Mouse (Mus musculus) embryonic facial prominence, embryonic 13.5 days (tissue): ENCODE data around the gene Wnt6. TPM values are rescaled to one million over a fixed set of nuclear protein-coding genes. Genes with fewer than 3 reads are reported as not detected.

Experiments
- ATAC-seq: fragments of 200-750 bp; cut with Nextera tagmentation; 2 replicates; pipeline ENCODE4 v1.8.0; 2017; ENCODE audit warnings: low read depth; ENCODE audit not compliant: insufficient number of reproducible peaks, insufficient read depth, low FRiP score, low TSS enrichment
- H3K27ac ChIP-seq: fragments of 300-500 bp; sonication (generic); 2 replicates; pipeline ENCODE4 v1.5.1; 2015; ENCODE audit warnings: moderate library complexity, mild to moderate bottlenecking, inconsistent platforms
- H3K27me3 ChIP-seq: fragments of 300-500 bp; sonication (generic); 2 replicates; pipeline ENCODE4 v1.6.1; 2015; ENCODE audit warnings: mild to moderate bottlenecking, inconsistent platforms
- H3K36me3 ChIP-seq: fragments of 300-500 bp; sonication (generic); 2 replicates; pipeline ENCODE4 v1.6.1; 2015; ENCODE audit warnings: mild to moderate bottlenecking, inconsistent platforms
- H3K4me1 ChIP-seq: fragments of 300-500 bp; sonication (generic); 2 replicates; pipeline ENCODE4 v1.6.1; 2015; ENCODE audit warnings: inconsistent platforms
- H3K4me2 ChIP-seq: fragments of 300-500 bp; sonication (generic); 2 replicates; pipeline ENCODE4 v1.6.1; 2015; ENCODE audit warnings: moderate library complexity, mild to moderate bottlenecking, inconsistent platforms
- H3K4me3 ChIP-seq: fragments of 300-500 bp; sonication (generic); 2 replicates; pipeline ENCODE4 v1.5.1; 2015; ENCODE audit warnings: mild to moderate bottlenecking, inconsistent platforms
- H3K9ac ChIP-seq: fragments of 300-500 bp; sonication (generic); 2 replicates; pipeline ENCODE4 v1.6.1; 2015; ENCODE audit warnings: mild to moderate bottlenecking, inconsistent platforms
- H3K9me3 ChIP-seq: fragments of 300-500 bp; sonication (generic); 2 replicates; pipeline ENCODE4 v1.6.1; 2016; ENCODE audit warnings: inconsistent platforms
- WGBS: fragments of 180-500 bp; shearing (Covaris S2); methylation state at CpG from one replicate; pipeline ENCODE4 v1.1.7; 2015; ENCODE audit warnings: mixed read lengths; 5-methylcytosine and 5-hydroxymethylcytosine counted together
- polyA plus RNA-seq: library from polyadenylated mRNA; unstranded; fragments of >200 nt; fragmentation: Nextera tagmentation; extraction: Ambion mirVana; gene quantifications from 2 replicates; pipeline ENCODE4 v1.2.1, GENCODE M21; 2015

Wnt6 gene
- polyA plus RNA-seq, 1 experiment from 2014 or later, result 55.5 TPM

DNA sequence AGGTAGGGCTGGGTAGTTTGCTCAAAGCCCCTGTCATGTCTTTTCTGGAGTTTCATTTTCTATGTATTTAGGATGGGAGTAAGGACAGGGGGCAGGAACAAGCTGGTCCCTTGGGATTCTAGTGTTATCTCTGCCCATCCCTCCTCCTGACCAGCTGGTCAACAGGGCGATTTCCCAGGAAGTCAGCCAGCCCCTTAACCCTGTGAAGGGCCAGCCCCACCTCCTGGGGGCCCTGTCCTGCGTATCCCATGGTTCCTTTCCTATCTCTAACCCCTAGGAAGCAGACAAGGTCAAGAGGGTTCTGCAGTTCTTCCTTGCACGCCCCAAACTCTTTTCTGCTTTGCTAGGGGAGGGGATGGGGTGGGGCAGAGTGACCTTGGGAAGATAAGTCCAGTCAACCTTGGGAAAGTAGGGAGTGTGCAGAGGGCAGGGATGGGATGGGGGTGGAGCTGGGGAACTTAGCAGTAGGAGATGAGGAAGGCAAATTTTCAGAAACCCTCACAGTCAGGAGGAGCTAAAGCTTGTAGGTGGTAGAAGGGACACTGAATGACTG is 7.3 kb downstream of the Wnt6 start:
- H3K4me3 ChIP-seq, result no peak overlapping the region
- no peak for ATAC-seq
- peaks cover 95% of the 10 kb centered on the region for H3K27me3 ChIP-seq
- WGBS, result 28% methylated on average over 3 of the region's 3 CpGs
- H3K4me1 ChIP-seq, result peaks cover 32% of the 10 kb centered on the region
- no peaks in the 10 kb centered on the region for H3K36me3 ChIP-seq
- H3K4me2 ChIP-seq, result no peak overlapping the region
- H3K27ac ChIP-seq, result no peak overlapping the region
- H3K9me3 ChIP-seq, result no peaks in the 10 kb centered on the region
- H3K9ac ChIP-seq, result no peak overlapping the region

DNA sequence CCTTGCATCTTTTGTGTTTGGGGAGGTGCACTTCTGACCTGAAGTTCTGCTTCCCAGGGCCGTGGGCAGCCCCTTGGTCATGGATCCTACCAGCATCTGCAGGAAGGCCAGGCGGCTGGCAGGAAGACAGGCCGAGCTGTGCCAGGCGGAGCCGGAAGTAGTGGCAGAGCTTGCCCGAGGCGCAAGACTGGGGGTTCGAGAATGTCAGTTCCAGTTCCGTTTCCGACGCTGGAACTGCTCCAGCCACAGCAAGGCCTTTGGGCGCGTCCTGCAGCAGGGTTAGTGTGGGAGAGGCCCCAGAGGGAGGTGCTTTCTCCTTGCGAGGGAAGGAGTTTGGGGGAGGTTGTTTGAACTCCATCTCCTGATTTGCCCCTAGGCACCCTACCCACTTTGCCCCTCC is 10.4 kb downstream of the Wnt6 start:
- Histone ChIP-seq H3K27ac (no peak overlapping the region), H3K4me3 (no peak overlapping the region), H3K9ac (no peak overlapping the region), H3K9me3 (no peaks in the 10 kb centered on the region), H3K36me3 (no peaks in the 10 kb centered on the region), H3K27me3 (peaks cover 93% of the 10 kb centered on the region), H3K4me2 (peak overlapping the region; percentile 24), H3K4me1 (peaks cover 24% of the 10 kb centered on the region)
- no peak for ATAC-seq
- WGBS, result 15% methylated on average over 13 of the region's 14 CpGs

DNA sequence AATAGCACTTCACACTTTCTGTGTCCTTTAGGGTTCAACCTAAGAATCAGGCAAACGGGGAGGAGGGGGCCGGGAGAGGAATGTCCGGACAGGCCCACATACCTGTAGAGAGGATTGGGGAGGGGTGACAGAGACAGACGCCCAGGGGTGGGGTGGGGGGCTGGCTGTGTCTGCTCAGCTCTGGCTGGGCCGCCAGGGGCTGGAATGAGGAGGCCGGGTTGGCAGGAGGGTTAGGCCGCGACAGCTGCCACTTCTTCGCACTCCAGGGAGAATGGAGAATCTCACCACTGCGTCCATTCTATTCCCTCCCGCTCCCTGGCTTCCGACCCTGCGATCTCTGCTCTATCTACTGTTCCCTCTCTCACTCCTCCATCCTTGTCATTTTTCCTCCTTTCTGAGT is 11.9 kb downstream of the Wnt6 start:
- no peaks in the 10 kb centered on the region for H3K9me3 ChIP-seq
- H3K9ac ChIP-seq, result peak overlapping the region; percentile 40; the same call in 1 of the 2 replicates
- H3K4me1 ChIP-seq, result peaks cover 35% of the 10 kb centered on the region
- peak overlapping the region; percentile 47 for H3K4me3 ChIP-seq
- H3K4me2 ChIP-seq, result peak overlapping the region; percentile 81
- H3K27ac ChIP-seq, result no peak overlapping the region
- H3K27me3 ChIP-seq, result peaks cover 93% of the 10 kb centered on the region
- ATAC-seq, result no peak
- H3K36me3 ChIP-seq, result no peaks in the 10 kb centered on the region
- 3% methylated on average over 10 of the region's 13 CpGs for WGBS

DNA sequence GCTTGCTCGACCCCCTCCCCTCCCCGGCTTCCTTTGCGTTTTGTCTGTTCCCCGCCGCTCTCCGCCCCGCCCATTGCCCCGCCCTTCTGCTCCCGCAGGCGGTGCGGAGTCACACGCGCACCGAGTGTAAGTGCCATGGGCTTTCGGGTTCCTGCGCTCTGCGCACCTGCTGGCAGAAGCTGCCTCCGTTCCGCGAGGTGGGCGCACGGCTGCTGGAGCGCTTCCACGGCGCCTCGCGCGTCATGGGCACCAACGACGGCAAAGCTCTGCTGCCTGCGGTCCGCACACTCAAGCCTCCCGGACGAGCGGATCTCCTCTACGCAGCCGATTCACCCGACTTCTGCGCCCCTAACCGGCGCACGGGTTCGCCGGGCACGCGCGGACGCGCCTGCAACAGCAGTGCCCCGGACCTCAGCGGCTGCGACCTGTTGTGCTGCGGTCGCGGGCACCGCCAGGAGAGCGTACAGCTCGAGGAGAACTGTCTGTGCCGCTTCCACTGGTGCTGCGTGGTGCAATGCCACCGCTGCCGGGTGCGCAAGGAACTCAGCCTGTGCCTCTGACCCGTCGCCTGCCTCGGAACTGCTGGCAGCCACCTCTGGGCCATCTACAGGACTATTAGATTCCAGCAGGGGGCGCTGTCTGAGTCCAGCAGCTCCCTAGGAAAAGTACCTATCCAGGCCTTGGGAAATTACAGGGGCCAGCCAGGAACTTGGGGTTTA is 12.5 kb downstream of the Wnt6 start:
- H3K4me3 ChIP-seq, result peak overlapping the region; percentile 47
- ATAC-seq, result no peak
- H3K4me2 ChIP-seq, result peak overlapping the region; percentile 81
- peak overlapping the region; percentile 40 for H3K9ac ChIP-seq
- H3K36me3 ChIP-seq, result no peaks in the 10 kb centered on the region
- WGBS, result under 1% methylated on average over 65 of the region's 67 CpGs
- no peaks in the 10 kb centered on the region for H3K9me3 ChIP-seq
- peaks cover 93% of the 10 kb centered on the region for H3K27me3 ChIP-seq
- H3K4me1 ChIP-seq, result peaks cover 42% of the 10 kb centered on the region
- H3K27ac ChIP-seq, result no peak overlapping the region

DNA sequence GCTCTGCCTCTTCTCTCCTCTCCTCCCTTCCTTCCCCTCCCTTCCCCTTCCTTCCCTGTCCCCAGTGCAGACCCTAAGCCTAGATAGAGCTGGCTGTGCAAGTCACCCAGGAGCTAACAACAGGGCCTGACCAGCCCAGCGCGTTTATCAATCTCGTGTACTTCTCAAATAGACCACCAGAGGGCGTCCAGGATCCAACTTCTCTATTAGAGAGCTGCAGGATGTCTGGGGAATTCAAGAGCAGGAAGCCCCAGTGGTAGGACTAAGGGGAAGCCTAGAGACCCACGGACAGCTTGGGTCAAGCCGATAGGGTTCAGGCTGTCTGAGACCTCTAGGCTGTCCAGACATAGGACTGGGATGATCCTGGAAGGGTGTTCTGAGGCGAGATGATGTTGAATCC is 16.2 kb downstream of the Wnt6 start:
- Histone ChIP-seq H3K4me2 (no peak overlapping the region), H3K36me3 (no peaks in the 10 kb centered on the region), H3K9ac (no peak overlapping the region), H3K4me3 (no peak overlapping the region), H3K4me1 (peaks cover 64% of the 10 kb centered on the region), H3K9me3 (no peaks in the 10 kb centered on the region), H3K27me3 (peaks cover 97% of the 10 kb centered on the region), H3K27ac (no peak overlapping the region)
- no peak for ATAC-seq
- WGBS, result 7% methylated on average over 7 of the region's 7 CpGs

DNA sequence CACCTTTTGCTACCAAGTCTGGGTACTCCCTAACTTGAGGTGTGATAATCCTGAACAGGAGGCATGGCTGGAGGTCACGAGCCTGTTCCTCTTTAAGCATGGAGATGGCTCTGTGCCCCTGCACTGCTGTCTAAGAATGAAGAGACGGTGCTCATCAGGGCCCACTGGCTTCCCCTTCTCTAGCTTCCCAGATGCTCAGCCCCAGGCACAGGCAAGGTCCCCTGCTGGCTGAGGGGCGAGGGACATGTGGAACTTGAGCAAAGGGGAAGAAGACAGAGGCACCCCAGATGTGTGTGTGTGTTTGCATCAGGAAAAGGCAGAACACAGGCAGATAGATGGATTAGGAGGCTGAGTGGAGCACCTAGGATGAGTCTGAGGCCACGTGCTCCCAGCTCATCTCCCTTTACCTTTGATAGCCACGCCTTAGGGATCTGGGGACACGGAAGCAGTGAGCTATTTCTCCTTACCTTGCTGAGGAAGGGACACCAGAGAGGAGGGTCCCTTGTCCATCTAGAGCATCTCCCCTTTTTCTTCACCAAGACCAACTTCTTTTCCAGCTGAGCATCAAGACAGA is 17.0 kb downstream of the Wnt6 start:
- Histone ChIP-seq H3K9ac (no peak overlapping the region), H3K27me3 (peaks cover 97% of the 10 kb centered on the region), H3K27ac (no peak overlapping the region), H3K9me3 (no peaks in the 10 kb centered on the region), H3K4me1 (peaks cover 67% of the 10 kb centered on the region), H3K36me3 (no peaks in the 10 kb centered on the region), H3K4me2 (no peak overlapping the region; the same call in 1 of the 2 replicates), H3K4me3 (no peak overlapping the region)
- WGBS, result 17% methylated on average over 6 of the region's 6 CpGs
- no peak for ATAC-seq

DNA sequence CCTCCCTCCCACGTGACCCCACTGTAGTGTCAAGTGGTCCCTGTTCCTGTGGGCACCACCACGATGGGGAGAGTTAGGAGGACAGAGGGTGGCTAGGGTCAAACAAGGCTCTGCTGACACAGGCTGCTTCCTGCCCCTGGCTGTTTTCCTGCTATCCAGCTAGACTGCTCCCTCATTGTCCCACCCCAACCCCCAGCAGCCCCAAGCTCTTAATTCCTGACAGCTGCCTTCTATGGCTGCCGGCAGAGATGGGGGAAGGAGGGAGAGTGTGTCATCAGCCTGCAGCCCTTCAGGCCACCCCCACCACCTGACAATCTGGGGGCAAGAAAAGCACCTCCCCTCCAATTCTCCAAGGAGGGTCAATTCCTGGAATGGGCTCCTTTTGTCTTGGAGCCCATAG is 18.4 kb downstream of the Wnt6 start:
- no peak overlapping the region for H3K27ac ChIP-seq
- WGBS, result 6% methylated on average over 3 of the region's 3 CpGs
- no peak for ATAC-seq
- peaks cover 70% of the 10 kb centered on the region for H3K4me1 ChIP-seq
- no peak overlapping the region for H3K4me2 ChIP-seq
- no peak overlapping the region for H3K9ac ChIP-seq
- no peaks in the 10 kb centered on the region for H3K36me3 ChIP-seq
- H3K4me3 ChIP-seq, result no peak overlapping the region
- H3K9me3 ChIP-seq, result no peaks in the 10 kb centered on the region
- H3K27me3 ChIP-seq, result peaks cover 97% of the 10 kb centered on the region

DNA sequence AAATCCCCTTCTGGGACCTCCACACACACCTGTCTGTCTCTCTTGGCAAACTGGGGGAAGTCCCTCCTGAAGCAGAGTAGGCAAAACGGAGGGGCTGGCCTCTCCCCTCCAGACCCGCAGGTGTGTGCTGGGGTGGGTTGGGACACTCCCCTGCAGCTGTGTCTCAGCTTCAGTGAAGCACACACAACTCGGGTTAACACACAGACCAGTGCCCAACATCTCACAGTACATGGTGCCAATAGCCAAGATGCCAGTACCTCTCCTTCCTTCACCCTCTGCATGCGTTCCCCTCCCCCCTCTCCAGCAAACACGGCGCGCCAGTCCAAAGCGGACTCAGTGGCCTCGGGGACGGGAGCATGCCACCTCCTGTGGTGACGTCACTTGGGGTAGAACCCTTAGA is 19.6 kb downstream of the Wnt6 start, which contains the start of gene Wnt10a:
Gene Wnt10a, plus strand, starts transcription at position 268 of the 400 bp plus-strand sequence.
- ATAC-seq, result no peak
- H3K9me3 ChIP-seq, result no peaks in the 10 kb centered on the region
- peak within 1 kb of the TSS; percentile 70 for H3K9ac ChIP-seq
- no peaks in the 10 kb centered on the region for H3K36me3 ChIP-seq
- 2% methylated on average over 11 of the region's 11 CpGs for WGBS
- H3K4me3 ChIP-seq, result peak within 1 kb of the TSS; percentile 44
- peak within 1 kb of the TSS; percentile 88 for H3K4me2 ChIP-seq
- H3K4me1 ChIP-seq, result peaks cover 76% of the 10 kb centered on the region
- H3K27me3 ChIP-seq, result peaks cover 99% of the 10 kb centered on the region
- peak within 1 kb of the TSS; percentile 22 for H3K27ac ChIP-seq

DNA sequence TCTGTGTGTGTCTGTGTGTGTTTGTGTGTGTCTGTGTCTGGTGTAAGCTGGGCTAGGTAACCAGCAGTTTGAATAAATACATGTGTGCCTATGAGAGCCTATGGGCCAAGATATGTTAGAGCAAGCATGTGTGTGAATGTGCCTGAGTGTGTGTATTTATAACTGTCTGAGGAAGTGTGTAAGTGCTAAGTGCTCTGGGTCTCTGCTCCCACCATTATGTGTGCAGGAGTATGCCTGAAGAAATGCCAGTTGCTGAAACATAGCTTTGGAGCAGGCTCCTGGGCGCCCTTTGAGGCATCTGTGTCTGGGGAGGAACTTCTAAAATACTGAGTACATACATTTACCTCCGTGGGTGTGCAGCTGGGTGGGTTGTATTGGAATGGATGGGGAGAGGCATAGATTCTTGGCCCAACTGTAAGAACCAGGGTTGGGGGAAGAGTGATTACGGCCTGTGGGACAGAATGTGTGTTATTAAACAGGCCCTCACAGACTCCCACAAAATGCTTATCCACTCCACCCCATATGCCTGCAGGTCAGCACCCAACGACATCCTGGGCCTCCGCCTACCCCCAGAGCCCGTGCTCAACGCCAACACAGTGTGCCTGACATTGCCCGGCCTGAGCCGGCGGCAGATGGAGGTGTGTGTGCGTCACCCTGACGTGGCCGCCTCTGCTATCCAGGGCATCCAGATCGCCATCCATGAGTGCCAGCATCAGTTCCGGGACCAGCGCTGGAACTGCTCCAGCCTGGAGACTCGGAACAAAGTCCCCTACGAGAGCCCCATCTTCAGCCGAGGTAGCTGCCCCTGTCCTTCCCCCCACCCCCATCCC is 21.4 kb downstream of the Wnt6 start:
- WGBS, result 23% methylated on average over 19 of the region's 19 CpGs
- no peak for ATAC-seq
- H3K9me3 ChIP-seq, result no peaks in the 10 kb centered on the region
- no peak overlapping the region; the same call in 1 of the 2 replicates for H3K9ac ChIP-seq
- peaks cover 99% of the 10 kb centered on the region for H3K27me3 ChIP-seq
- peak overlapping the region; percentile 88 for H3K4me2 ChIP-seq
- H3K36me3 ChIP-seq, result no peaks in the 10 kb centered on the region
- peaks cover 80% of the 10 kb centered on the region for H3K4me1 ChIP-seq
- H3K27ac ChIP-seq, result no peak overlapping the region
- no peak overlapping the region for H3K4me3 ChIP-seq

DNA sequence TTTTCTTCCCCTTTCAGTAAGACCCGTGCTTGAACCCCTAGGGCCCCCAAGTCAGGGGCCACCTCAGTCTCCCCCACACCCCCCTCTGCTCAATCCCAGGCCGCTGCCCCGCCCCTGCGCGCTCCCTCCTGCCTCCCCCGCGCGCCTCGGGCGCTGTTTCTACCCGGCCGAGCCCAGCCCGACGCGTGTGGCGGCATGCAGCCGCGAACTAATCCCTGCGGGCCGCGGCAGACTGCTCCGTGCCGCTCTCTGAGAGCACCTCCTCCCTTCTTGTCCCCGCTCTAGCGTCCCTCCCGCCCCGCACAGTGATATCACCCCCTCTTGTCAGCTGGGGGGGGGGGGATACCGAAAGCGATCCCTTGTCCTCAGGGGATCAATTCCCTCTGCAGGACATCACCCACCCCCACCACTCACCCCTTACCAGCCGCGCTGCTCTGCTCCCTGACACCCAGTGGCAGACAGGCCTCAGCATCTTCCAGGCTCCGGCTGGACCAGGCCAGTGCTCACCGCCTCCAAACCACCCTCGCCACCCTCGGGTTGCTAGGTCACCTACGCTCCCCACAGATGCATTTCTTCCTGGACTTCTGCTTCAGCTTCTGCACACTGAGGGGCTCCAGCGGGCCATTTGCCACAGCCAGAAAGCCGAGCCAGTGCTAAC is 22.9 kb downstream of the Wnt6 start:
- Histone ChIP-seq H3K4me3 (peak overlapping the region; percentile 34), H3K4me1 (peaks cover 73% of the 10 kb centered on the region), H3K27ac (peak overlapping the region; percentile 66), H3K9me3 (no peaks in the 10 kb centered on the region), H3K36me3 (no peaks in the 10 kb centered on the region), H3K4me2 (peak overlapping the region; percentile 88), H3K27me3 (peaks cover 100% of the 10 kb centered on the region), H3K9ac (0 out of 2 replicates have a peak overlapping the region, but pooled peaks have one; percentile 51)
- ATAC-seq, result no peak
- WGBS, result under 1% methylated on average over 36 of the region's 38 CpGs

DNA sequence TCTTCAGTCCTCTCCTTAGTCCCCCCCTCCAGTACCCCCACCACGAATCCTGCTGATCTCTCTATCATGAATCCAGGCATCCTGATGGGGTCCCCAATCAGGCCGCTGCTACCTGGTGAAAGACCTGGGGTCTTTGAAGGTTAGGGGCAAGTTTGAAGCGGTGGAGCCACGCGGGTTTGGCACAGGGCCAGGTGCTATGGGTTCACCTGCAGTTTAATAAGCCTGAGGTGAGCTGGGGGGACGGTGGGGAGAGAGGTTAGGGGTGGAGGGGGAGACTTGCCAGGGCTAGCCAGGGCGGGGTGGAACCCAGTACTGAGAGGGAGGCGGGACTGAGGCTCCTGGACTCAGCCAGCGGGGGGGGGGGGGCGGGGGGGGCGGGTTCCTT is 23.4 kb downstream of the Wnt6 start:
- peak overlapping the region; percentile 88 for H3K4me2 ChIP-seq
- ATAC-seq, result no peak
- peaks cover 100% of the 10 kb centered on the region for H3K27me3 ChIP-seq
- peak overlapping the region; percentile 66 for H3K27ac ChIP-seq
- H3K4me1 ChIP-seq, result peaks cover 71% of the 10 kb centered on the region
- peak overlapping the region; percentile 34 for H3K4me3 ChIP-seq
- H3K9me3 ChIP-seq, result no peaks in the 10 kb centered on the region
- 2% methylated on average over 7 of the region's 11 CpGs for WGBS
- no peaks in the 10 kb centered on the region for H3K36me3 ChIP-seq
- 0 out of 2 replicates have a peak overlapping the region, but pooled peaks have one; percentile 51 for H3K9ac ChIP-seq
